Mouse (Mus musculus): ENCODE measurements at regions not wholly inside any gene's neighbourhood (a gene's known extent, or its start where the extent isn't known, plus 50 kb on each side); places are given as distances from the start of the nearest gene placed in this dataset.

DNA sequence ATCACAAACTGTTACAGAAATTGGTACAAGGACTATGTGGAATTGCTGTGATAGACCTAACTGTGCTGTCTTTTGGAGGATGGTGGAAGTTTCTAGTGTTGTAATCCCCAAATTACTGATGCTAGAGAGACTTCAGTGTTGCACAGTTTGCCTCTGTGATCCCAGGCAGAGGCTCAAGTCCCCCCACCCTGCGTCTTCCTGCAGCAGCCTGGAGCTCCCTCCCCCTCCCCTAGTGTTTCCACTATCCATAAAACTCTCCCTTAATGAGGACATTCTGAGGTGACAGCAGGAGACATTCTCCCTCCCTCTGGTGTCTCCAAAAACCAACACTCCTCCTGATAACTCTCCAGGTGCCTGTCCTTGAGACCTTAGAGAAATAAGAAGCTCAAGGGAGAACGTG, 242.8 kb downstream of the 1700064H15Rik start:
- Histone ChIP-seq H3K36me3 (ENCODE audit: insufficient read depth) (no peaks in the 10 kb centered on the region), H3K4me1 (ENCODE audit: insufficient read depth) (no peaks in the 10 kb centered on the region), H3K27me3 (ENCODE audit: insufficient read depth, low read length) (no peaks in the 10 kb centered on the region), H3K9me3 (ENCODE audit: low read length) (no peaks in the 10 kb centered on the region), H3K9ac (no peak overlapping the region), H3K4me3 (ENCODE audit: low read depth, low read length) (no peak overlapping the region), H3K27ac (ENCODE audit: low read depth, low read length) (no peak overlapping the region), H3K4me2 (ENCODE audit: low read depth) (no peak overlapping the region)
- no peak for TF ChIP-seq CTCF (IDR thresholded peaks at IDR 0.05; ENCODE audit: low read depth)
- DNase-seq: no peak
- ATAC-seq: no peak
- 42% methylated on average over 2 of the region's 2 CpGs for WGBS

GRCm38 (mm10) chr3:19368998-19369397, 259.5 kb downstream of the 1700064H15Rik start:
- Histone ChIP-seq H3K36me3 (ENCODE audit: insufficient read depth) (no peaks in the 10 kb centered on the region), H3K27me3 (ENCODE audit: insufficient read depth, low read length) (no peaks in the 10 kb centered on the region), H3K9me3 (ENCODE audit: low read length) (no peaks in the 10 kb centered on the region), H3K4me2 (ENCODE audit: low read depth) (no peak overlapping the region), H3K9ac (no peak overlapping the region), H3K27ac (ENCODE audit: low read depth, low read length) (no peak overlapping the region), H3K4me1 (ENCODE audit: insufficient read depth) (no peaks in the 10 kb centered on the region), H3K4me3 (ENCODE audit: low read depth, low read length) (no peak overlapping the region)
- TF ChIP-seq CTCF (IDR thresholded peaks at IDR 0.05; ENCODE audit: low read depth): no peak
- ATAC-seq (no peak), DNase-seq (no peak)
- WGBS: 95% methylated on average over 1 of the region's 1 CpGs

DNA sequence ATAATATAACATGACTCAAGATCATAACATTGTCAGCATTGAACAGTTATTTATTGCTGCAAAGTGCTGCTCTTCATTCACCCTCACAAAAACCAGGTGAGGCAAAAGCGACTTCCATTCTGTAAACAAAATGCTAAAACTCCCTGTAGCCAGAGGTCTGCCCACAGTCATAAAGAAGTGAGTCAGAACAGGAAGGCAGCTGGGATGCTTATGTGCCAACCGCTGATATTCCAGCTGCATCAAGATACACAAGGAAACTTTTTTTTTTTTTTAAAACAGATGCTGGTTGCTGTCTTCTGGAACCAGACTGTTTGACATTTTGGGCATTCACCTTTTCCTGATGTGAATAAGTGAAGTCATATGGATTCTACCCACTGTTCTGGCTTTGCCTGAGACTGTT, 260.7 kb downstream of the 1700064H15Rik start:
- H3K4me1 ChIP-seq (ENCODE audit: insufficient read depth): no peaks in the 10 kb centered on the region
- H3K4me2 ChIP-seq (ENCODE audit: low read depth): no peak overlapping the region
- H3K4me3 ChIP-seq (ENCODE audit: low read depth, low read length): no peak overlapping the region
- ATAC-seq: no peak
- no peak for TF ChIP-seq CTCF (IDR thresholded peaks at IDR 0.05; ENCODE audit: low read depth)
- H3K27me3 ChIP-seq (ENCODE audit: insufficient read depth, low read length): no peaks in the 10 kb centered on the region
- no peaks in the 10 kb centered on the region for H3K36me3 ChIP-seq (ENCODE audit: insufficient read depth)
- WGBS: 75% methylated on average over 2 of the region's 2 CpGs
- H3K9ac ChIP-seq: no peak overlapping the region
- H3K9me3 ChIP-seq (ENCODE audit: low read length): no peaks in the 10 kb centered on the region
- no peak overlapping the region for H3K27ac ChIP-seq (ENCODE audit: low read depth, low read length)
- DNase-seq: no peak

Data from forebrain, postnatal 0 days (tissue).